Mouse (Mus musculus): ENCODE measurements around the gene Il4ra. TPM values are rescaled to one million over a fixed set of nuclear protein-coding genes. Genes with fewer than 3 reads are reported as not detected.

Il4ra gene
- total RNA-seq, 1 experiment from 2014 or later, result 57.3 TPM

- no peak for ATAC-seq (replicated peaks; ENCODE audit: insufficient number of reproducible peaks, low FRiP score, low TSS enrichment, poor library complexity, severe bottlenecking)
Measured at GRCm38 (mm10) chr7:125586355-125586754, 34.4 kb downstream of the Il4ra start.

- peak; percentile 91 for ATAC-seq (replicated peaks; ENCODE audit: insufficient number of reproducible peaks, low FRiP score, low TSS enrichment, poor library complexity, severe bottlenecking)
Measured at GRCm38 (mm10) chr7:125588721-125589120, 36.8 kb downstream of the Il4ra start.

- no peak for ATAC-seq (replicated peaks; ENCODE audit: insufficient number of reproducible peaks, low FRiP score, low TSS enrichment, poor library complexity, severe bottlenecking)
Measured at GRCm38 (mm10) chr7:125589896-125590295, 38.0 kb downstream of the Il4ra start.

GRCm38 (mm10) chr7:125593831-125594230, 41.9 kb downstream of the Il4ra start:
- ATAC-seq (replicated peaks; ENCODE audit: insufficient number of reproducible peaks, low FRiP score, low TSS enrichment, poor library complexity, severe bottlenecking), result peak; percentile 73

- no peak for ATAC-seq (replicated peaks; ENCODE audit: insufficient number of reproducible peaks, low FRiP score, low TSS enrichment, poor library complexity, severe bottlenecking)
Measured at GRCm38 (mm10) chr7:125596406-125596805, 44.5 kb downstream of the Il4ra start.

- ATAC-seq (replicated peaks; ENCODE audit: insufficient number of reproducible peaks, low FRiP score, low TSS enrichment, poor library complexity, severe bottlenecking), result peak; percentile 54
Measured at GRCm38 (mm10) chr7:125597083-125597482, 45.2 kb downstream of the Il4ra start.

GRCm38 (mm10) chr7:125597516-125598347, 45.8 kb downstream of the Il4ra start:
- ATAC-seq (replicated peaks; ENCODE audit: insufficient number of reproducible peaks, low FRiP score, low TSS enrichment, poor library complexity, severe bottlenecking), result no peak

GRCm38 (mm10) chr7:125599373-125599973, 47.6 kb downstream of the Il4ra start:
- no peak for ATAC-seq (replicated peaks; ENCODE audit: insufficient number of reproducible peaks, low FRiP score, low TSS enrichment, poor library complexity, severe bottlenecking)

- no peak for ATAC-seq (replicated peaks; ENCODE audit: insufficient number of reproducible peaks, low FRiP score, low TSS enrichment, poor library complexity, severe bottlenecking)
Measured at GRCm38 (mm10) chr7:125600136-125600535, 48.2 kb downstream of the Il4ra start.

- ATAC-seq (replicated peaks; ENCODE audit: insufficient number of reproducible peaks, low FRiP score, low TSS enrichment, poor library complexity, severe bottlenecking), result no peak
Measured at GRCm38 (mm10) chr7:125600612-125601279, 48.8 kb downstream of the Il4ra start.

GRCm38 (mm10) chr7:125601280-125601670, 49.4 kb downstream of the Il4ra start:
- ATAC-seq (replicated peaks; ENCODE audit: insufficient number of reproducible peaks, low FRiP score, low TSS enrichment, poor library complexity, severe bottlenecking), result no peak

- ATAC-seq (replicated peaks; ENCODE audit: insufficient number of reproducible peaks, low FRiP score, low TSS enrichment, poor library complexity, severe bottlenecking), result peak; percentile 38
Measured at GRCm38 (mm10) chr7:125601821-125602448, 50.0 kb downstream of the Il4ra start.

GRCm38 (mm10) chr7:125603185-125603631, 51.3 kb downstream of the Il4ra start, which contains the start of gene Il21r:
Il21r (plus strand) TSS chr7:125603429.
- ATAC-seq (replicated peaks; ENCODE audit: insufficient number of reproducible peaks, low FRiP score, low TSS enrichment, poor library complexity, severe bottlenecking), result peak; percentile 78

GRCm38 (mm10) chr7:125604362-125605319, 52.7 kb downstream of the Il4ra start:
- ATAC-seq (replicated peaks; ENCODE audit: insufficient number of reproducible peaks, low FRiP score, low TSS enrichment, poor library complexity, severe bottlenecking), result no peak

- no peak for ATAC-seq (replicated peaks; ENCODE audit: insufficient number of reproducible peaks, low FRiP score, low TSS enrichment, poor library complexity, severe bottlenecking)
Measured at GRCm38 (mm10) chr7:125605725-125606139, 53.8 kb downstream of the Il4ra start.

- ATAC-seq (replicated peaks; ENCODE audit: insufficient number of reproducible peaks, low FRiP score, low TSS enrichment, poor library complexity, severe bottlenecking), result no peak
Measured at GRCm38 (mm10) chr7:125606265-125607164, 54.6 kb downstream of the Il4ra start.
